Comparison of ENCODE assay signal across 10 mouse cellular contexts in the genomic region with DNA sequence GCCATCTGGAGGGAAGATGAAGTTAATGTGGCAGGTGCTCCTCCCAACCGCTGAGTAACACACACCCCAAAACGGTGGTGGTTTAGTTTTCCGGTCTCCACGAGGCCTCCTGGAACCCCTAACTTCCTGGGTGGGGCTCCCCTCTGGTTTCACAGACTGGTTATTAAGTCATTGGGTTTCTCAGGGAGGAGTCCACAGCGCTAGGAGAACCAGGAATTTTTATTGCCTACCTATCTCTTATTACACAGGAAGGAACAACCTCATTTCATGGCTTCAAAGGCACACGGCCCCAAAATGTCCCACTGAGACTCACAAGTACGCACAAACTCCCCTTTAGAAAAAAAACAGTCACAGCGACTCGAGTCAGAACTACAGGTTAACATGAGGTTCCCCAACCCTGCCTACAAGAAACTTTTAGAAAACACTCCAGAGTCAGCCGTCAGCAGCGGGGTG. TPM values are rescaled to one million over a fixed set of nuclear protein-coding genes. Genes with fewer than 3 reads are reported as not detected.
A peak's percentile ranks its signal among the peaks of the same experiment; 100 is the strongest.
DNase-seq lines count a peak whose midpoint lies in the region; ATAC-seq and TF ChIP-seq lines count a peak whose summit lies in the region.
"Had no signal": no experiment of that assay in that cellular context is flagged by ENCODE, and none has a peak within 500 bp of the region (broad histone marks: within the 10 kb centered on the region; RNA-seq: fewer than 3 reads in every experiment).

No protein-coding gene starts in this region.

- no peak for ATAC-seq in heart, embryonic 16.5 days (replicated peaks; ENCODE audit: extremely low read depth, insufficient read depth, low FRiP score)
- peak; percentile 78 for ATAC-seq in activated CD4-positive, CD25-positive, alpha-beta regulatory T cell, adult 4 months
- ATAC-seq in liver, embryonic 16.5 days (ENCODE audit: low read depth) = no peak

- no peak for DNase-seq in heart, postnatal 4 days
- DNase-seq in retina, embryonic 14.5 days (ENCODE audit: low spot score) = no peak
- DNase-seq in layer of hippocampus, adult 18-20 months (ENCODE audit: low spot score in 2 of 2) = no peak
- DNase-seq in adrenal gland, adult 2 months = no peak
- DNase-seq: cerebellum, postnatal 36 days had no signal

- no peak for TF ChIP-seq CTCF in C2C12 (IDR thresholded peaks at IDR 0.05; ENCODE audit: control insufficient read depth, insufficient read depth, insufficient read length)

- H3K4me2 ChIP-seq in heart, embryonic 16.5 days (ENCODE audit: low read depth, low read length) = peak overlapping the region; percentile 9; the same call in 1 of the 2 replicates
- no peak overlapping the region for H3K4me2 ChIP-seq in liver, embryonic 16.5 days (ENCODE audit: low read depth, low read length)
- H3K4me2 ChIP-seq: hindbrain, embryonic 12.5 days had no signal

- H3K27me3 ChIP-seq in heart, embryonic 16.5 days (ENCODE audit: control insufficient read depth, insufficient read depth, low read length) = no peaks in the 10 kb centered on the region
- H3K27me3 ChIP-seq in C2C12 (ENCODE audit: control insufficient read depth, insufficient read depth, insufficient read length) = no peaks in the 10 kb centered on the region
- no peaks in the 10 kb centered on the region for H3K27me3 ChIP-seq in liver, embryonic 16.5 days (ENCODE audit: control insufficient read depth, insufficient read depth, low read depth, low read length)
- H3K27me3 ChIP-seq: hindbrain, embryonic 12.5 days had no signal

- peaks cover 61% of the 10 kb centered on the region for H3K4me1 ChIP-seq in heart, embryonic 16.5 days (ENCODE audit: control insufficient read depth, insufficient read depth, low read length)
- H3K4me1 ChIP-seq in liver, embryonic 16.5 days (ENCODE audit: control insufficient read depth, low read depth, low read length) = no peaks in the 10 kb centered on the region; the same call in none of the 2 replicates

- H3K36me3 ChIP-seq in heart, embryonic 16.5 days (ENCODE audit: control insufficient read depth, insufficient read depth) = peaks cover 53% of the 10 kb centered on the region
- H3K36me3 ChIP-seq in C2C12 (ENCODE audit: control insufficient read depth, insufficient read depth) = peaks cover 80% of the 10 kb centered on the region
- H3K36me3 ChIP-seq in liver, embryonic 16.5 days (ENCODE audit: control insufficient read depth, insufficient read depth) = peaks cover 39% of the 10 kb centered on the region

- no peaks in the 10 kb centered on the region for H3K9me3 ChIP-seq in heart, embryonic 16.5 days (replicated peaks; ENCODE audit: control insufficient read depth, low read length)
- H3K9me3 ChIP-seq in liver, embryonic 16.5 days (replicated peaks; ENCODE audit: control insufficient read depth, low read length) = no peaks in the 10 kb centered on the region
- H3K9me3 ChIP-seq: hindbrain, embryonic 12.5 days had no signal

- no peak overlapping the region for H3K9ac ChIP-seq in heart, embryonic 16.5 days (ENCODE audit: low read length)
- no peak overlapping the region for H3K9ac ChIP-seq in liver, embryonic 16.5 days (ENCODE audit: low read depth, low read length)
- H3K9ac ChIP-seq: hindbrain, embryonic 12.5 days had no signal

- H3K79me3 ChIP-seq in C2C12 (ENCODE audit: low read depth) = no peaks in the 10 kb centered on the region

- 67% methylated on average over 11 of the region's 11 CpGs for WGBS in heart, embryonic 16.5 days
- WGBS in liver, embryonic 16.5 days (ENCODE audit: insufficient replicate concordance) = 29% methylated on average over 11 of the region's 11 CpGs

- H3ac ChIP-seq in C2C12 (ENCODE audit: control insufficient read depth, insufficient read length, low read depth) = no peak overlapping the region

- H3K79me2 ChIP-seq in C2C12 (ENCODE audit: control insufficient read depth, insufficient read depth) = peaks cover 12% of the 10 kb centered on the region

- H3K27ac ChIP-seq in heart, embryonic 16.5 days (ENCODE audit: low read length) = peak overlapping the region; percentile 71
- 0 out of 2 replicates have a peak overlapping the region, but pooled peaks have one; percentile 6 for H3K27ac ChIP-seq in liver, embryonic 16.5 days (ENCODE audit: low read length)

- H3K4me3 ChIP-seq in heart, embryonic 16.5 days (ENCODE audit: low read length) = no peak overlapping the region
- no peak overlapping the region for H3K4me3 ChIP-seq in C2C12 (ENCODE audit: insufficient read depth, poor library complexity, severe bottlenecking)
- no peak overlapping the region for H3K4me3 ChIP-seq in liver, embryonic 16.5 days (ENCODE audit: low read depth, low read length)
- H3K4me3 ChIP-seq: hindbrain, embryonic 12.5 days had no signal

TF ChIP-seq in C2C12, 6 proteins besides CTCF, POLR2A, EP300 and RAD21:
- no peak for TF ChIP-seq USF1 (IDR thresholded peaks at IDR 0.05; ENCODE audit: low read depth)
- TF ChIP-seq MYOD1 (IDR thresholded peaks at IDR 0.05; ENCODE audit: control insufficient read depth, insufficient read length, low read depth) = peak; percentile 6

RNA-seq across cellular contexts. Expression of gene Ezr, which starts 38.8 kb away (rescaled TPM):
- polyA plus RNA-seq in heart, embryonic 16.5 days (2015; fragmentation: Nextera tagmentation; extraction: Ambion mirVana) = 144 and 166 TPM in 2 replicates
- total RNA-seq in heart, postnatal 4 days (2021) = 100 to 1,000 TPM; 103 to 104 TPM
- polyA plus RNA-seq in C2C12 (2012; fragmentation: generic; extraction: Trizol) = 78.7 TPM
- polyA plus RNA-seq in activated CD4-positive, CD25-positive, alpha-beta regulatory T cell, adult 4 months (2017; shearing (Covaris generic)) = 100 to 1,000 TPM; 112 to 143 TPM
- 43.3 and 44.1 TPM in 2 replicates for polyA plus RNA-seq in liver, embryonic 16.5 days (2015; fragmentation: Nextera tagmentation; extraction: Ambion mirVana)
- 10 to 100 TPM; 49.2 to 53.6 TPM for total RNA-seq in layer of hippocampus, adult 18-20 months (2021)
- 10 to 100 TPM; 23.2 to 27.3 TPM for total RNA-seq in adrenal gland, adult 2 months (2021)
- 5.6 and 6.2 TPM in 2 replicates for polyA plus RNA-seq in adrenal gland, adult 2 months (2012; rRNA removed)
